Mouse (Mus musculus) kidney, adult 2 months (tissue): ENCODE measurements at regions not wholly inside any gene's neighbourhood (a gene's known extent, or its start where the extent isn't known, plus 50 kb on each side); places are given as distances from the start of the nearest gene placed in this dataset.

Experiments used
- CTCF ChIP-seq: fragments of 200-500 bp; conservative IDR thresholded peaks from 2 replicates; pipeline ENCODE4 v1.5.1; 2011; ENCODE audit warnings: low read depth, mild to moderate bottlenecking, control low read depth, low read length, moderate library complexity, mixed read lengths; ENCODE audit not compliant: insufficient read depth, insufficient read length
- POLR2A ChIP-seq: fragments of 200-500 bp; IDR thresholded peaks from one replicate; pipeline ENCODE4 v1.6.1; 2011; ENCODE audit warnings: low read depth, low read length, control low read depth

DNA sequence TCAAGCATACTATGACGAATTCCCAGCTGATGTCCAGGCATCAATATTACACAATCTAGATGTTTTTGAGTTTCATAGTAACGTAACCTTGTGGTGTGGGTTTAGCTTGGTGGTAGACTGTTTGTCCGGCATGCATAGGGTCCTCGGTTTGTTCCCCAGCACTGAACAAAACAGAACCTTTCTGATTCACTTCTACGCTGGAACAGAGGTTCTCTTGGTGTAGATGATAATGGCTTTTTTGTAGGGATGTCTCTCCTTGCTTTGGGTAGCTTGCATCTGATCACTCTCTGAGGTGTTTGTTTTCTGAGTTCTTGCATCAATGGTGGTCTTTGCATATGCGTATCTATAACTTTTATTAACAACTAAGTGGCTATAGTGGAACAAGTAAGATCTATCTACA is 99.2 kb upstream of the Lhx8 start:
- no peak for TF ChIP-seq CTCF
- TF ChIP-seq POLR2A, result no peak
